ENCODE assay signal across 32 mouse cellular contexts in the genomic region with DNA sequence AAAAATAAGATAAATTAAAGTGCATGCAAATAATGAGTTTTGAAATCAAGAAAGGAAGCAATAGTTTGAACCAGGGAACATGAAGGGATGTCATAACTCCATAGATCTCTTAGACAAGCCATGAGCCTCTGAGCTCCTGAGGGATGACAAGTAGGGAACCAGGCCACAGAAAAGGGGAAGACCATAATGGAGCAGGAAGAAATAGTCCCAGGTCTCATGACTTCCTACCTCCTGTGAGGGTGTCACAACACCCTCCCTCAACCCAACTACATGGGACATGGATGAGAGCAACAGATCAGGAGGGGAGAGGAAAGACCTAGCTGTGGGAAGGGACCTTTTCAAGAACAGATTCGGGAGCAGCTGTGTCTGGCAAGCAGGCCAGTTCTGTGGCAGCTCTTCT. TPM values are rescaled to one million over a fixed set of nuclear protein-coding genes. Genes with fewer than 3 reads are reported as not detected.
"Had no signal": no experiment of that assay in that cellular context is flagged by ENCODE, and none has a peak within 500 bp of the region (broad histone marks: within the 10 kb centered on the region; RNA-seq: fewer than 3 reads in every experiment).

No protein-coding gene starts in this region.

- DNase-seq: gastrocnemius, adult 2 months; gastrocnemius, postnatal 10 days; gastrocnemius, postnatal 25 days; heart, adult 2 months; heart, postnatal 14 days; heart, postnatal 36 days; kidney, adult 18-20 months; kidney, adult 8-10 months; kidney, postnatal 10 days; kidney, postnatal 25 days; kidney, postnatal 4 days; liver; liver, embryonic 13.5 days had no signal

- H3K4me2 ChIP-seq: heart, embryonic 11.5 days; heart, embryonic 13.5 days; heart, embryonic 15.5 days; hindbrain, embryonic 13.5 days; hindbrain, embryonic 15.5 days; intestine, embryonic 15.5 days; liver, embryonic 11.5 days; liver, embryonic 13.5 days; liver, embryonic 15.5 days had no signal

- H3K4me1 ChIP-seq: hindbrain, embryonic 15.5 days; intestine, embryonic 15.5 days; liver, embryonic 13.5 days; liver, embryonic 15.5 days had no signal

- H3K4me3 ChIP-seq: gastrocnemius, adult 2 months; heart, adult 2 months; heart, embryonic 13.5 days; heart, embryonic 15.5 days; hindbrain, embryonic 13.5 days; hindbrain, embryonic 15.5 days; intestine, embryonic 15.5 days; layer of hippocampus, adult 2 months; left cerebral cortex, adult 2 months; liver, embryonic 13.5 days; liver, embryonic 15.5 days had no signal

- H3K36me3 ChIP-seq: heart, embryonic 13.5 days; heart, embryonic 15.5 days; hindbrain, embryonic 13.5 days; hindbrain, embryonic 15.5 days; intestine, embryonic 15.5 days; liver, embryonic 13.5 days; liver, embryonic 15.5 days had no signal

- H3K27ac ChIP-seq: gastrocnemius, adult 2 months; heart, adult 2 months; heart, embryonic 13.5 days; heart, embryonic 15.5 days; hindbrain, embryonic 13.5 days; hindbrain, embryonic 15.5 days; intestine, embryonic 15.5 days; layer of hippocampus, adult 2 months; left cerebral cortex, adult 2 months; liver, embryonic 13.5 days; liver, embryonic 15.5 days had no signal

- H3K9me3 ChIP-seq: heart, embryonic 13.5 days; heart, embryonic 15.5 days; hindbrain, embryonic 13.5 days; hindbrain, embryonic 15.5 days; intestine, embryonic 15.5 days; liver, embryonic 13.5 days; liver, embryonic 15.5 days had no signal

- ATAC-seq: inflammation-experienced regulatory T-cells, adult 6 months; intestine, embryonic 15.5 days; intestine, postnatal 0 days had no signal

- H3K9ac ChIP-seq: heart, embryonic 13.5 days; heart, embryonic 15.5 days; hindbrain, embryonic 13.5 days; hindbrain, embryonic 15.5 days; intestine, embryonic 15.5 days; liver, embryonic 13.5 days; liver, embryonic 15.5 days had no signal

- H3K27me3 ChIP-seq: heart, embryonic 13.5 days; heart, embryonic 15.5 days; hindbrain, embryonic 13.5 days; hindbrain, embryonic 15.5 days; intestine, embryonic 15.5 days; liver, embryonic 13.5 days; liver, embryonic 15.5 days had no signal

RNA-seq across cellular contexts. Expression of a gene that starts 16.6 kb away (rescaled TPM):
- total RNA-seq: gastrocnemius, adult 2 months; gastrocnemius, postnatal 10 days; gastrocnemius, postnatal 25 days; heart, adult 2 months; heart, postnatal 14 days; heart, postnatal 36 days; hematopoietic stem cell, adult 5-6 weeks; layer of hippocampus, adult 2 months; layer of hippocampus, postnatal 10 days; layer of hippocampus, postnatal 25 days; left cerebral cortex, adult 2 months; left cerebral cortex, postnatal 14 days; left cerebral cortex, postnatal 36 days had no signal
- polyA plus RNA-seq: heart, embryonic 11.5 days; heart, embryonic 13.5 days; heart, postnatal 0 days; hindbrain, embryonic 11.5 days; hindbrain, embryonic 13.5 days; hindbrain, embryonic 15.5 days; inflammation-experienced regulatory T-cells, adult 6 months; intestine, embryonic 15.5 days; intestine, postnatal 0 days; liver, embryonic 11.5 days; liver, embryonic 13.5 days; liver, embryonic 15.5 days had no signal
